Mouse (Mus musculus) heart, embryonic 14.5 days (tissue): ENCODE data around the gene Skil. TPM values are rescaled to one million over a fixed set of nuclear protein-coding genes. Genes with fewer than 3 reads are reported as not detected.
A peak's percentile ranks its signal among the peaks of the same experiment; 100 is the strongest.

Experiments used
- ATAC-seq: fragments of 200-750 bp; cut with Nextera tagmentation; 2 replicates; pipeline ENCODE4 v1.8.0; 2017; ENCODE audit warnings: low read depth, moderate TSS enrichment; ENCODE audit not compliant: insufficient number of reproducible peaks, insufficient read depth, low FRiP score
- H3K27ac ChIP-seq, 2 experiments: fragments of 200-500 bp in 1 of 2; fragments of 300-500 bp in 1 of 2; sonication (generic) in 1 of 2; replicated peaks in 1 of 2; 2 replicates each; pipeline ENCODE4 v1.5.1; 2012 to 2014; ENCODE audit warnings: low read depth in 2 of 2, low read length in 2 of 2, control low read depth in 1 of 2, mild to moderate bottlenecking in 1 of 2, mixed read lengths in 1 of 2; ENCODE audit not compliant: control insufficient read depth in 1 of 2, insufficient read depth in 1 of 2
- H3K27me3 ChIP-seq: fragments of 300-500 bp; sonication (generic); 2 replicates; pipeline ENCODE4 v1.6.1; 2014; ENCODE audit warnings: mild to moderate bottlenecking, low read length, control low read depth; ENCODE audit not compliant: control insufficient read depth, insufficient read depth
- H3K36me3 ChIP-seq: fragments of 300-500 bp; sonication (generic); 2 replicates; pipeline ENCODE4 v1.6.1; 2014; ENCODE audit warnings: mild to moderate bottlenecking, control low read depth, low read length, mixed read lengths; ENCODE audit not compliant: control insufficient read depth, insufficient read depth
- H3K4me1 ChIP-seq, 2 experiments: fragments of 200-500 bp in 1 of 2; fragments of 300-500 bp in 1 of 2; sonication (generic) in 1 of 2; 2 replicates each; pipeline ENCODE4 v1.6.1; 2012 to 2014; ENCODE audit warnings: low read length in 2 of 2, control low read depth in 1 of 2, mixed read lengths in 1 of 2; ENCODE audit not compliant: control insufficient read depth in 2 of 2, insufficient read depth in 2 of 2
- H3K4me2 ChIP-seq: fragments of 300-500 bp; sonication (generic); 2 replicates; pipeline ENCODE4 v1.6.1; 2014; ENCODE audit warnings: mild to moderate bottlenecking, low read length
- H3K4me3 ChIP-seq, 2 experiments: fragments of 200-500 bp in 1 of 2; fragments of 300-500 bp in 1 of 2; sonication (generic) in 1 of 2; 2 replicates each; pipeline ENCODE4 v1.5.1; 2012 to 2014; ENCODE audit warnings: low read length in 2 of 2, mild to moderate bottlenecking in 2 of 2, control low read depth in 1 of 2, low read depth in 1 of 2, moderate library complexity in 1 of 2; ENCODE audit not compliant: control insufficient read depth in 1 of 2, insufficient read depth in 1 of 2
- H3K9ac ChIP-seq: fragments of 300-500 bp; sonication (generic); 2 replicates; pipeline ENCODE4 v1.6.1; 2014; ENCODE audit warnings: mild to moderate bottlenecking, low read length
- H3K9me3 ChIP-seq: fragments of 300-500 bp; sonication (generic); 2 replicates; pipeline ENCODE4 v1.6.1; 2016; ENCODE audit warnings: low read length, control low read depth; ENCODE audit not compliant: control insufficient read depth
- WGBS: fragments of 180-500 bp; shearing (Covaris S2); extraction: QIAGEN DNeasy Blood & Tissue Kit; methylation state at CpG from one replicate; pipeline ENCODE4 v1.1.7; 2014; 5-methylcytosine and 5-hydroxymethylcytosine counted together
- polyA plus RNA-seq: library from polyadenylated mRNA; unstranded; fragments of >200 nt; fragmentation: Nextera tagmentation; extraction: Ambion mirVana; gene quantifications from 2 replicates; pipeline ENCODE4 v1.2.1, GENCODE M21; 2014

The Skil gene
- polyA plus RNA-seq, 1 experiment from 2014 or later = 19.0 TPM

- ATAC-seq = no peak
- no peak overlapping the region for H3K4me2 ChIP-seq
- H3K9ac ChIP-seq = no peak overlapping the region
- no peaks in the 10 kb centered on the region for H3K9me3 ChIP-seq
- no peaks in the 10 kb centered on the region; a peak in 1 of 4 replicates for H3K4me1 ChIP-seq
- H3K27me3 ChIP-seq = no peaks in the 10 kb centered on the region
- WGBS = 64% methylated on average over 3 of the region's 3 CpGs
- no peak overlapping the region for H3K4me3 ChIP-seq
- H3K27ac ChIP-seq = no peak overlapping the region
- no peaks in the 10 kb centered on the region for H3K36me3 ChIP-seq
Observed at GRCm38 (mm10) chr3:31165803-31166202, 70.9 kb downstream of the Skil start.

GRCm38 (mm10) chr3:31166365-31166871, 71.6 kb downstream of the Skil start:
- ATAC-seq = no peak
- no peak overlapping the region for H3K4me3 ChIP-seq
- H3K27ac ChIP-seq = 0 out of 4 replicates have a peak overlapping the region, but pooled peaks of 1 of the 2 experiments have one; percentile 27
- H3K4me2 ChIP-seq = no peak overlapping the region
- H3K9ac ChIP-seq = no peak overlapping the region
- no peaks in the 10 kb centered on the region for H3K27me3 ChIP-seq
- H3K9me3 ChIP-seq = no peaks in the 10 kb centered on the region
- 67% methylated on average over 12 of the region's 12 CpGs for WGBS
- no peaks in the 10 kb centered on the region for H3K36me3 ChIP-seq
- H3K4me1 ChIP-seq = no peaks in the 10 kb centered on the region; a peak in 1 of 4 replicates

Other genes starting within 250 kb of the Skil start
- 1.6 and 2.3 TPM in 2 replicates for gene Gpr160, start 239.1 kb upstream of the Skil start, polyA plus RNA-seq
- 6.6 and 7.2 TPM in 2 replicates for gene Phc3, start 125.6 kb upstream of the Skil start, polyA plus RNA-seq
- gene Prkci, start 99.3 kb upstream of the Skil start, polyA plus RNA-seq = 18.4 and 21.1 TPM in 2 replicates
- 5.6 and 6.8 TPM in 2 replicates for gene Cldn11, start 54.9 kb downstream of the Skil start, polyA plus RNA-seq
- 0.62 and 0.66 TPM in 2 replicates for gene Slc7a14, start 215.3 kb downstream of the Skil start, polyA plus RNA-seq